Mouse (Mus musculus) E14TG2a.4 (cell line): ENCODE results near the gene Ttc33.
A peak's percentile ranks its signal among the peaks of the same experiment; 100 is the strongest.

Experiments
- H3K27me3 ChIP-seq: 2 replicates; pipeline ENCODE4 v1.6.1; 2014; ENCODE audit warnings: low read length, control low read depth; ENCODE audit not compliant: insufficient read depth
- H3K36me3 ChIP-seq: 2 replicates; pipeline ENCODE4 v1.6.1; 2014; ENCODE audit warnings: low read length, control low read depth; ENCODE audit not compliant: insufficient read depth
- H3K4me1 ChIP-seq: replicated peaks from 2 replicates; pipeline ENCODE4 v1.6.1; 2014; ENCODE audit warnings: low read depth, low read length, control low read depth
- H3K4me3 ChIP-seq: replicated peaks from 2 replicates; pipeline ENCODE4 v1.5.1; 2014; ENCODE audit warnings: mild to moderate bottlenecking, low read length
- H3K9me3 ChIP-seq: 2 replicates; pipeline ENCODE4 v1.6.1; 2014; ENCODE audit warnings: low read length, control low read depth
- CTCF ChIP-seq: conservative IDR thresholded peaks from 2 replicates; pipeline ENCODE4 v1.5.1; 2014; ENCODE audit warnings: low read length
- NANOG ChIP-seq: IDR thresholded peaks from 2 replicates; pipeline ENCODE4 v1.6.1; 2014; ENCODE audit warnings: borderline replicate concordance, low read length, mixed read lengths
- POU5F1 ChIP-seq: IDR thresholded peaks from 2 replicates; pipeline ENCODE4 v1.6.1; 2014; ENCODE audit warnings: low read length, borderline replicate concordance

Ttc33 gene

GRCm38 (mm10) chr15:5144021-5144778 is 41.1 kb upstream of the Ttc33 start:
- no peaks in the 10 kb centered on the region for H3K9me3 ChIP-seq
- peak overlapping the region; percentile 94 for H3K4me3 ChIP-seq
- peaks cover 50% of the 10 kb centered on the region for H3K4me1 ChIP-seq
- TF ChIP-seq NANOG (no peak), POU5F1 (no peak), CTCF (no peak)
- H3K36me3 ChIP-seq: peaks cover 14% of the 10 kb centered on the region
- H3K27me3 ChIP-seq: no peaks in the 10 kb centered on the region

GRCm38 (mm10) chr15:5145196-5145945 is 40.0 kb upstream of the Ttc33 start:
- H3K4me3 ChIP-seq: peak overlapping the region; percentile 94
- H3K27me3 ChIP-seq: no peaks in the 10 kb centered on the region
- H3K4me1 ChIP-seq: peaks cover 61% of the 10 kb centered on the region
- H3K36me3 ChIP-seq: peaks cover 14% of the 10 kb centered on the region
- TF ChIP-seq POU5F1: no peak
- no peak for TF ChIP-seq NANOG
- TF ChIP-seq CTCF: no peak
- H3K9me3 ChIP-seq: no peaks in the 10 kb centered on the region

- no peaks in the 10 kb centered on the region for H3K27me3 ChIP-seq
- no peaks in the 10 kb centered on the region for H3K9me3 ChIP-seq
- H3K36me3 ChIP-seq: peaks cover 14% of the 10 kb centered on the region
- peaks cover 76% of the 10 kb centered on the region for H3K4me1 ChIP-seq
- no peak overlapping the region for H3K4me3 ChIP-seq
- TF ChIP-seq CTCF (no peak), POU5F1 (no peak), NANOG (no peak)
Observed at GRCm38 (mm10) chr15:5149187-5149586, 36.1 kb upstream of the Ttc33 start.

GRCm38 (mm10) chr15:5152171-5152570 is 33.2 kb upstream of the Ttc33 start:
- Histone ChIP-seq H3K4me1 (peaks cover 63% of the 10 kb centered on the region), H3K36me3 (peaks cover 6% of the 10 kb centered on the region; the same call in 1 of the 2 replicates), H3K9me3 (no peaks in the 10 kb centered on the region), H3K27me3 (no peaks in the 10 kb centered on the region), H3K4me3 (peak overlapping the region; percentile 43)
- TF ChIP-seq POU5F1 (no peak), CTCF (no peak; the same call in 1 of the 2 replicates), NANOG (no peak)

- Histone ChIP-seq H3K4me3 (no peak overlapping the region), H3K36me3 (peaks cover 12% of the 10 kb centered on the region), H3K27me3 (no peaks in the 10 kb centered on the region), H3K4me1 (peaks cover 61% of the 10 kb centered on the region), H3K9me3 (0 out of 2 replicates have a peak, but pooled peaks cover 3% of the 10 kb centered on the region)
- TF ChIP-seq CTCF: no peak
- no peak for TF ChIP-seq POU5F1
- TF ChIP-seq NANOG: no peak
Observed at GRCm38 (mm10) chr15:5154621-5155020, 30.7 kb upstream of the Ttc33 start.

GRCm38 (mm10) chr15:5155093-5155492 is 30.2 kb upstream of the Ttc33 start:
- Histone ChIP-seq H3K9me3 (0 out of 2 replicates have a peak, but pooled peaks cover 3% of the 10 kb centered on the region), H3K4me1 (peaks cover 57% of the 10 kb centered on the region), H3K27me3 (no peaks in the 10 kb centered on the region), H3K4me3 (no peak overlapping the region), H3K36me3 (peaks cover 13% of the 10 kb centered on the region)
- TF ChIP-seq NANOG (no peak), POU5F1 (no peak), CTCF (no peak)

GRCm38 (mm10) chr15:5156355-5156754 is 29.0 kb upstream of the Ttc33 start:
- Histone ChIP-seq H3K4me1 (peaks cover 46% of the 10 kb centered on the region), H3K36me3 (peaks cover 24% of the 10 kb centered on the region), H3K27me3 (no peaks in the 10 kb centered on the region), H3K4me3 (no peak overlapping the region), H3K9me3 (0 out of 2 replicates have a peak, but pooled peaks cover 3% of the 10 kb centered on the region)
- TF ChIP-seq POU5F1 (no peak), NANOG (no peak), CTCF (no peak)

GRCm38 (mm10) chr15:5157386-5157785 is 27.9 kb upstream of the Ttc33 start:
- no peak for TF ChIP-seq NANOG
- no peak for TF ChIP-seq POU5F1
- TF ChIP-seq CTCF: no peak
- H3K4me1 ChIP-seq: peaks cover 37% of the 10 kb centered on the region
- H3K9me3 ChIP-seq: 0 out of 2 replicates have a peak, but pooled peaks cover 3% of the 10 kb centered on the region
- H3K27me3 ChIP-seq: no peaks in the 10 kb centered on the region
- peaks cover 32% of the 10 kb centered on the region for H3K36me3 ChIP-seq
- H3K4me3 ChIP-seq: no peak overlapping the region
